Mouse (Mus musculus): ENCODE measurements around the gene Sfxn5. TPM values are rescaled to one million over a fixed set of nuclear protein-coding genes. Genes with fewer than 3 reads are reported as not detected.
A peak's percentile ranks its signal among the peaks of the same experiment; 100 is the strongest.

Sfxn5 gene
- total RNA-seq, 2 experiments from 2014 or later, result 3.9 to 5.7 TPM

DNA sequence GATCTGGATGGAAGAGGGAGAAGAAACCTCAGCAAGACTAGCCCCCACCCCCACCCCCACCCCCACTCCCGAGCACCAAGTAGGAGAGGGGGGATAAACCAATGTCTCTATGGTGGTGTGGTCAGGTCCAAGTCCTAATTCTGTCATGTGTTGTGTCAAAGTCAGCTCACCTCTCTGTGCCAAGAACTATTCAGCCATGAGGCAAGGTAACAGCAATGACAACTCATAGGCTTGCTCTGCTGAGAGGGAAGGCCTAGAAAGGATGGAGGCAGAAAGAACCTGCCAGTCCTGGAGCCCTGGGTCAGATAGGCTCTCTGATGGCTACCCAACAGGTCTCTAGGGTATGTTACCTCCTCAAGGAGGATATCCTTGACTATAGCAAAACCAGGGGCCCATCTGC lies 34.9 kb upstream of the Sfxn5 start:
- DNase-seq, result no peak
- intact Hi-C loops (cut with DNase I), result no loop called here

DNA sequence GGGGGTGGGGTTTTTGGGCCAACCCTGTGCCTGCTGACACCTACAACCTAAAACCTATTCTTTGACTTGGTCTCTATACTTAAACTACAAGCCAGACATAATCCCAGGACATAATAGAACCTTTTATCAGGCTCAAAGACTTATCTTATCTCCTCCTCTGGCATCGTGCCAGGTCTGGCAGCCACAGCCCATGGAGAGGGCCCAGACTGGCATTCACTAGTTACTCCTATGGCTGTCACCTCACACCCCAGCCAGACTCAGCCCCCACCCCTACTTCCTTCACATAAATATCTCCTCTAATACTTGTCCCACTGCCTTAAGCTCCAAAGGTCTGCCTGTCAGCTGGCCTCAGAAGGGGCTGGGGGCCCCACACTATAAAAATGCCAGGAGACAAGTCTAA lies 33.2 kb upstream of the Sfxn5 start:
- intact Hi-C loops (cut with DNase I), result no loop called here
- DNase-seq, result peak; percentile 44 to 52

DNA sequence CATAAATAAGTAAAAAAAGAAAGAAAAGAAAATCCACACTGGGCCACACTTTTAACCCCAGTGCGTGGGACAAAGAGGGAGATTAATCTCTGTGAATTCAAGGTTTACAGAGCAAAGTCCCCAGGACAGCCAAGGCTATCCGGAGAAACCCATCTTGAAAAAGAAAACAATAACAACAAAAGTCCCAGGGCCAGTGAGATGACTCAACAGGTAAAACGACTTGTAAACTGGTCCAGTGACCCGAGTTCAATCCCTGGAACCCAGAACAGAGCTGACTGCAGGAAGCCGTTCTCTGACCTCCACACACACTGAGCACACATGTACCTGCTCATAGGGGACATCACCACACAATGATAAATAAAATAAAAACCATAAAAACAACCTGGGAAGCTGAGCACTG lies 31.2 kb upstream of the Sfxn5 start:
- intact Hi-C loops (cut with DNase I), result no loop called here
- DNase-seq, result no peak

DNA sequence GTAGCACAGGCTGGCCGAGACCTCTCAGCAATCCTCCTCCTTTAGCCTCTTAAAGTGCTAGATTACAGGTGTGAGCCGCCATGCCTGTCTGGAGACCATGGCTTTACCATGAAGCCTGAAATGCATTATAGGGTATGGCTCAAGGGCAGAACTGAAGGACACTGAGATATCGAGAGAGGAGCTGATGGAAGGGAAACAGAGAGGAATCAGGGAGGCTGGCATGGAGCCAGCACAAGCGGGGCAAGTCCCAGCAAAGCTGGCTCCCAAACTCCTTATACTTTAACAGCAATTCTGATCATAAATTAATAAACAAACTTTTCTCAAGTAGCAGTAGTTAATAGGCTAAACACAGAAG lies 30.7 kb upstream of the Sfxn5 start:
- no peak for DNase-seq
- intact Hi-C loops (cut with DNase I), result no loop called here

DNA sequence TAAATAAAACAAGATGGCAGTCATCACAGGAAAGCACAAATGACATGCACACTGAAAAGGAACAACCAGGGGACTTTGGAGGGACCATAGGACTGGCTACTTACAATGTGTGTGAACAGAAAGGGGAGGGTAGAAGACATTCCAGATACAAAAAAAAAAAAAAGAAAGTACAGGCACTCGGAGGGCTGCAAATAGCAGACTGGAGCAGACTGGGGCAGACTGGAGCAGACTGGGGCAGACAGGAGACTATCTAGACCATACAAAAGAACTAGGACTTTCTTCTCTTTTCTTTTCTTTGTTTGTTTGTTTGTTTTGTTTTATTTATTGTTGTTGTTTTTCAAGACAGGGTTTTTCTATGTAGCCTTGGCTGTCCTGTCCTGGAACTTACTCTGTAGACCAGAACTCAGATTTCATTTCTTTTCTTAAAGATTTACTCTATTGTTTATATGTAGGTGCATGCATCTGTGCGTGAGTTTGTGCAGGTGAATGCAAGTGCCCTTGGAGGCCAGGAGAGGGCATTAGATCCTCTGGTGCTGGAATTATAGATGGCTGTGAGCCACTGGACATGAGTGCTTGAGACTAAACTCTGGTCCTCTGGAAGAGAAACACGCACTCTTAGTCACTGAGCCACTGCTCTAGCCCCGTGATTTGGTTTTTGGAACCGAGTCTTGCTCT lies 30.1 kb upstream of the Sfxn5 start:
- intact Hi-C loops (cut with DNase I), result no loop called here
- no peak for DNase-seq

DNA sequence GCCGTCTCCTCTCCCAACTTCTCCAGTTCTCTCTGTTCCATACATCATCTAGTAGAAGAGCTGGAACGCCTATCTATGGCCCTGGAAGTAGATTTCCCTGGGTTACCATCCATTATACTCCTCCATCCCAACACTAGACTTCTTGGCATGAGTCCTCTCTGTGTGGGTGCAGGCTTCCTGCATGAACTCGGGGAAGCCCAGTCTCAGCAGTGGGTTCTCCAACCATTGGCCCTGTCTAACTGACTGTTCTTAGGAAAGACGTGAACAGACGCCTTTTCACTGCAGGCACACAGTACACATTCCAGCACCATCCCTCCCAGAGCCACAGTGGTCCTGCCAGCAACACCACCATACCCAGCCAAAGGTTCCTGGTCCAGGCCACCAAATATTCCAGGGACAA lies 29.4 kb upstream of the Sfxn5 start:
- intact Hi-C loops (cut with DNase I), result no loop called here
- DNase-seq, result no peak

DNA sequence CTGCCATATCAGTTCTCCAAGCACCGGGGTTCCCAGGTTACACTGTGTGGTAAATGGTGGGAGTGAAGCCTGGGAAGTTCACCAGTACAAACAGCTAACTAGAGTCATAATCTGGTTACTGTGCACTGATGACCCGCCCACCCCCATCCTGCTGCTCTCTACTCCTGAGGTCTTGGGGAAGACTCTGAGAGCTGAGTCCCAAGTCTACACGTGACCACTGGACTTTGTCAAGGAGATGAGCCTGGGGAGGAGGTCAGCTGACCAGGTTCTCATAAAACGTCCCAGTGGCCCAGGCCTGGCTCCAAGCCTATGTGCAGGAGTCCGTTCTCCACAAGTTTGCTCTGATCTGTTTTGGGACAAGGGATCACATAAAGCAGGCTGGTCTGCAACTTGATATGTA lies 27.1 kb upstream of the Sfxn5 start:
- intact Hi-C loops (cut with DNase I), result no loop called here
- no peak for DNase-seq

DNA sequence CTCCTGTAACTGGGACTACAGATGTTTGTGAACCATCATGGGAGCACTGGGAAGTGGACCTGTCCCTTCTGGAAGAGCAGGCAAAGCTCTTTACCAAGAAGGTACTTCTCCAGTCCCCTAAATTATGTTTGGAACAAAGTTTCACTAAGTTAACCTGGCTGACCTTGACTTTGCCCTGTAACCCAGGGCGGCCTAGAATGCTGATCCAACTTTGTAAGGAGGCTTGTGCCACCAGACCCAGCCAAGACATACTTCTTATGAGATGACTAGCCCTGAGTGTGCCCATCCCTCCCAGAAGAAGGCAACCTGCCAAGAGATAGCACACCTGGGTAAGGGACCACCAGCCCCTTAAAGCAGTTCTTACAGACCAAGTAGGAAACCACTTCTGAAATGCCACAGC lies 25.7 kb upstream of the Sfxn5 start:
- intact Hi-C loops (cut with DNase I), result no loop called here
- no peak for DNase-seq

DNA sequence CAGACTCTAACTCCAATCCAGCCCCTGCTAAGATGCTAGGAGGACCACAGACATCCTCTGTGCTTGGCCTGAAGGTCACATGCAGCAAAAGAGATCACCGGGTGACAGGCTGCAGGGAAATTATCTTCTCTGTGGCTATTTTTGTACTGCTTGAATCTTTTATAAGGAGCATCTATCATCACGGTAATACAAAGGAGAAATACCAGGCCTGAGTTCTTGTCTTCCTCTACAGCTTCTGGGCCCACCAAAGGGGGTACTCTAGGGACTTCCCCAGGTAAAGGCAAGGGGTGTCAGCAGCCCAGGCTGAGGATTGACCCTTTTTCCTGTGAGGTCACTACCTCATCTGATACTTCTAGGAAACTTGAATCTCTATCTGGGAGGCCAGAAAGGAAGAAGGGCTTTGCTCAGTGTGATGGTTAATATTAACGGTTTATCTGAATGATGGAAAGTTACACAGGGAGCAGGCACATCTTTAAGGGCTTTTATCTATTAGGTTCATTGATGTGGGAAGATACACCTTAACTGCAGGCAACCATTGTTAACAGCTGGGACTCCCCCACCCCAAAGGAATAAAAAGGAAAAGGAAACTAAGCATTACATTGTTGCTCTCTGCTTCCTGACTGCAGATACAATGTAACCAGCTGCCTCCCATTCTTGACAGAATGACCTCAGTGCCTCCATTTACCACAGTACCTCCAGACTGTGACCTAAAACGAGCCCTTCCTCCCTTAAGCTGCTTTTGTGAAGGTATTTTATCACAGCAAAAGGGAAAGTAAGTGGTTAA lies 23.7 kb upstream of the Sfxn5 start:
- intact Hi-C loops (cut with DNase I), result no loop called here
- DNase-seq, result no peak

DNA sequence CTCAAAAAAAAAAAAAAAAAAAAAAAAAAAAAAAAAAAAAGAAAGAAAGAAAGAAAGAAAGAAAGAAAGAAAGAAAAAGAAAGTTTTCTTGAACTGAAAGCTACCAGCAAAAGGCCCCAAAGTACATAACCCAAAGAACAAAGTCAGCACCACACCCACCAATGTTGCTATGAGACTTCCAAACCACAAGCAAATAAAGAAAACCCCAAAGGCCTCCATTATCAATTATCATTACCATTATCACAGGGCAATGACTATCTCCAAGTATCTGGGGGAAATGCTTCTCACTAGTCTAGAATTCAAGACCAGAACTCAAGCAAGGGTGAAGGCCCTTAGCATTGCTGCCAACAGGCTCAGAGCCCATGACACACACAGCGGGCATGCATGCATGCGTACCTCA lies 22.5 kb upstream of the Sfxn5 start:
- intact Hi-C loops (cut with DNase I), result no loop called here
- DNase-seq, result no peak

DNA sequence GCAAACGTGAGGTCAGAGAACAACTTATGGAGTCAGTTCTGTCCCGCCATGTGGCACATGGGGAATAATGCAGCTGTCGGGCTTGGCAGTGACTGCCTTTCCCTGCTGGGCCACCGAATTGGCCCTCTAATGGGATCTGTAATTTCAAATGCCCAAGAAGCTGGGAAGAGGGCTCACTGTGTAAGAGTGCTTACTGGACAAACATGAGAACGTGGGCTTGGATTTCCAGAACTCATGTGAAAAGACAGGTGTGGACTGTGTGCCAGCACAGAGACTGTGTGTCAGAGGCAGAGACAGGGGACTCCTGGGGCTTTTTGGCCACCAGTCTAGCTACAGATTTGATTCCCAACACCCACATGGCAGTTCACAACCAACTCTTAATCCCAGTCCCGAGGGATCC lies 21.5 kb upstream of the Sfxn5 start:
- DNase-seq, result no peak
- intact Hi-C loops (cut with DNase I), result no loop called here

DNA sequence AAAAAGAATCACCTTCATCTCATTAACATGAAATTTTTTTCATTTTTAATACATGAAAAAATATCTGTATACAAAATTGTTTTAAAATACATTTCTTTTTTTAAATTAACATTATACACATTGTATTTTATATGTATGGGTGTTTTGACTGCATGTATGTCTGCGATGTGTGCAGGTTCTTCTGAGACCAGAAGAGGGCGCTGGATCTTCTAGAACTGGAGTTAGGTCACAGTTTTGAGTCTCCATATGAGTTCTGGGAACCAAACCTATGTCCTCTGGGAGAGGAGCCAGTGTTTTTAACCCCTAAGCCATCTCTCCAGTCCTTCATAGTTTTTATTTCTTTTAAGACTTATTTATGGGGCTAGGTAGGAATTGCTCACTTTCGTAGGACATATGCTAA lies 20.5 kb upstream of the Sfxn5 start:
- no peak for DNase-seq
- intact Hi-C loops (cut with DNase I), result no loop called here

DNA sequence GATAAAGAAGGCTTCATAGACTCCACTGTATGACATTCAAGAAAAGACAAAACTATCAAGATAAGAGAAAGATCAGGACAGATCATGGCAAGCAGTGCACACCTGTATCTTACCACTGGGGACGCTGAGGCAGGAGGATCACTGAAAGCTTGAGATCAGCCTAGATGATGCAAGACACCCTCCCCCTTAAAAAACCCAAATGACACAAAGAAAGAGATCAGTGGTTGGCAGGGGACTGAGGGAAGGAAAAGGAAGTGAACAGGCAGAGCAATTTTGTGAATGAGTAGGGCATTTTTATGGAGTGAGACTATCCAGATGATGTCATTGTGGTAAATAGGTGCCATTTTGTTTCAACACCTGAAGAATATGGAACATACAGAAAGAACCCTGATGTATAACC lies 16.9 kb upstream of the Sfxn5 start:
- intact Hi-C loops (cut with DNase I), result no loop called here
- no peak for DNase-seq

DNA sequence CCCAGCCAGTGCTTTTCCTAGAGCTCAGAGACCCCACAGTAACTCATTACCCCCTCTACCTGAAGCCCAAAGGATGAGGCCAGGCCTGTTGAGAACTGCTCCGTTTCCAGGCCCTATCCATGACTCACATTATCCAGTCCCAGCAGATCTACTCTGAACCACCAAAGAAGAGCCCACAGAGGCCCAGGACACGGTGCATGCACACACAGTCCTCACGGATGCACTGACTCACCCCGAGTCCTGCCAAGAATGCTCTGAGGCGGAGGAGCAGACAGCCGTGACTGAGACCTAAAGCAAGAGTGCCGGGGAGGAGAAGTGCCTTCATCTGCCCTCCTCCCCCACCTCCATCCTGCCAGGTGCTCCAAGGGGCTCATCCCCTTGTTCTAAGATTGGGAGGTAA lies 16.0 kb upstream of the Sfxn5 start:
- intact Hi-C loops (cut with DNase I), result no loop called here
- DNase-seq, result no peak

DNA sequence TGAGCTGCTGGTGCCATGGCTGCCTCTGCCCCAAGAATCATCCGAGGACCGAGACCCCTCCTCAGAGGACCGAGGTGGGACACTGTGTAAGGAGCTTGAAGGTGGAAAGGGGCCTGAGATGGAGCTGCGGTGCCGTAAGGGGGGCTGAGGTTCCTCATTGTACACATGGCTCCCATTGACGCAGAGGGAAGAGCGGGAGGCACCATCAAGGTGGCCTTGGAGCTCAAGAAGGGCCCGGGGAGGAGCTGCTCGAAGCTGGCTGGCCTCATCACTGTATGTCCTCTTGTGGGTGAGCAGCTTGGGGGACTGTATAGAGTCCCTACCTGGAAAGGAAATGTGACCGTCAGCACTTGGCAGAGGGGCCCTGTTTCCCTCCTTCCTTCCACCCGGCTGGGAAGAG lies 14.9 kb upstream of the Sfxn5 start:
- no peak for DNase-seq
- intact Hi-C loops (cut with DNase I), result no loop called here

DNA sequence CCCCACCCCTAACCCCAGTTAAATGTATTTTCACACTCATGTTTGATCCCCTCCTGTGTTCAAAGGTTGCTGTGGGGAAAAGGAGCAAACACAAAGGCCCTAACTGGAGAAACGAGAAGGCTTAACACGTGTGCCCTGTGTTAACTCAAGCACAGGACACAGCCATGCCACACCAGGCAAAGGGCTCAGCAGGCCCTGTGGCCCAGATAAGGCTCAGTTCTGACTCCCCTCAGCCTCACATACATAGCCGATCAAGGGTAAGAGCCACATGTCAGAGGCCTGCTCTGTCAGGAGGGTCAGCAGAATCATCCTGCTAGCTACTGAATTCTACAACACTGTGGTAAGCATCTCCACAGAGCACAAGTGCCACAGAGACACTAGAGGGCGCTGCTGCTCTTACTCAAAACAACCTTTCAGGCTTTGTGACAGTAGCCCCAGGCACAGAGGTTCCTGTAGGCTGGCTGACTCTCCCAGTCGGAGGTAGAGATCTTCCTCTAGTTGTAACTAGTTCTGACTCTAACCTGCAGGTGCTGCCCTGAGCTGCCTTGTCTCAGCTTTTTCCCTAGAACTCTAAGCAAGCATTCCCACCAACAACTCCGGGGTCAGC lies 12.9 kb upstream of the Sfxn5 start:
- intact Hi-C loops (cut with DNase I), result loop anchor here (1.0 kb wide), 1 partner anchor 35 kb away; no protein-coding TSS in a partner anchor
- peak; percentile 87 to 92 for DNase-seq

DNA sequence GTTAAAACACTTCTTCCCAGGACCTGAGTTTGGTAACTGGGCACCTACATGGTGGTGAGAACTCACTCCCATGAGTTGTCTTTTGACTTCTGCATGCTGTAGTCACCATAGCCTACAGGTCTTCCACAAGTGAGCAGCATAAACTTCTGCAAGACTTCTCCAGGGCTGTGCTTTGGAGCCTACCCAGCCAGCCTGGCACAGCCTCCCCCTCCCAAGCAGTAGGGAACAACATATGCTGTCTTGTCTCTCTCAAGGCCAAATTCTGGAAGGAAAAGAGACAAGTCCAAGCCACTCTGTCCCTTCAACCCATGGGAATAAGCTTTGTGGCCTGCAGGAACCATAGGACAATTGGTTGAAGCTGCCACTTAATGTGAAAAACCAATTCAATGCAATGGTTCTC lies 11.7 kb upstream of the Sfxn5 start:
- DNase-seq, result no peak
- intact Hi-C loops (cut with DNase I), result no loop called here

DNA sequence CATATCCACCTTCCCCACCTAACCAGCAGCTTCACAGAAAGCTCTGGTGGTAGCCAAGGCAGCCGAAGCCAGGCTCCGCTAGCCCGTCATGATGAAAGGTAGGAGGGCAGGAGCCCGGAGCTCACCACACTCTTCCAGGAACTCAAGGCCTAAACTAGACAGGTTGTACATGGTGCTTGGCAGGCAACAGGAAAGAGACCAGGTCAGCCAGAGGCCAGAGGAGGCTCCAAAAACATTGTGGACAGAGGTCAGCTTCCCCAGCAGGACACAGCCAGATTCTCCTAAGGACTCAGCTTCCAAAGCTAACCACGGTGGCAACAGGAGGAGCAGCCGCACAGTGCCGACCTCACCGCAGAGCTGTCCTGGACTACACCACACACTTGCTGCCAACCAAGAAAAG lies 9.8 kb upstream of the Sfxn5 start:
- no peak for DNase-seq
- intact Hi-C loops (cut with DNase I), result no loop called here

DNA sequence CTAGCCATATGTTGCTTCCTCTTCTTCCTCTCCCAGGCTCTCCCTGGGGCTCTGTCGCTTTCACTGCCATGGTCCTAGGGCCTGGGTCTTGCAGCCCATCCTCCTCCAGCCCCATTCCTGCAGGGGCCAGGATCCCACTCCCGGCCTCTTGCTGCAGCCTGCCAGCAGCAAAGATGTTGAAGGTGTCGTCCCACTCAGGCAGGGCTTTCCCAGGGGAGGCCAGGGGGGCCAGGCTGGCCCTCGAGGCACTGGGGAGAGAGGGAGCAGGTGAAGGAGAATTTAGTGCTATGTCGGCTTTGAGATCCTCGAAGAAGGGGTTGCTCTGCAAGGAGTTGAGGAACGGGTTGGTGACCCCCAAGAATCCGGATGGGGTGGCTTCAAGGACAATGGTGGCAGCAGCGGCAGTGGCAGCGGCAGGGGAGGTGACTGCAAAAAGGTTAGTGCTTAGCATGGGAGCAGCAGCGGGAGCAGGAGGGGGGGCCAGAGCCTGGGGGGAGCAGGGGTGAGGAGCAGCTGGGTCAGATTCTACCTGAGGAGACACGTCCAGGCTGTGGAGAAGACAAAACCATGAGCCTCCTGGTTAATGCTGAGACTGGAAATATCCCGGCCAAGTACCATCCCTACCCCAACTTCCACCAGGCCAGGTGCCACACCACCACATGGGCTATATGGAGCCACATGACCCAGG lies 8.7 kb upstream of the Sfxn5 start:
- intact Hi-C loops (cut with DNase I), result no loop called here
- DNase-seq, result no peak

DNA sequence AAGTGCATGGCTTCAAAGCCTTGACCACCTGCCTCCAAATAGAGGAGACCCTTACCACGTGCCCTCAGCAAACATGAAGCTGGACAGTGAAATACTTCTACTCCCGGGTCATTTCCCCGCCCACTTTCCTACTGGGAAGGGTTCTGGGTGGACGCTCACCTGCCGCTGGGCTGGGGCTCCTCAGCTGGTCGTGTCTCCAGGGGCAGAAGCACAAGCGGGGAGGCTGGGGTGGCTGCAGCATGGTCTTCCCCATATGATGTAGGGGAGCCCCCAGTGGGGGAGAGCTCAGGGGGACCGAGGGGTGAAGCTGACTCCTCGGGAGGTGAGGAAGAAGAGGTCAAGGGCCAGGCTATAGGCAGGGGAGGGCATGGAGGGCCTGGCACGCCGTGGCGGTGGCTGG lies 7.0 kb upstream of the Sfxn5 start:
- DNase-seq, result no peak
- intact Hi-C loops (cut with DNase I), result no loop called here

DNA sequence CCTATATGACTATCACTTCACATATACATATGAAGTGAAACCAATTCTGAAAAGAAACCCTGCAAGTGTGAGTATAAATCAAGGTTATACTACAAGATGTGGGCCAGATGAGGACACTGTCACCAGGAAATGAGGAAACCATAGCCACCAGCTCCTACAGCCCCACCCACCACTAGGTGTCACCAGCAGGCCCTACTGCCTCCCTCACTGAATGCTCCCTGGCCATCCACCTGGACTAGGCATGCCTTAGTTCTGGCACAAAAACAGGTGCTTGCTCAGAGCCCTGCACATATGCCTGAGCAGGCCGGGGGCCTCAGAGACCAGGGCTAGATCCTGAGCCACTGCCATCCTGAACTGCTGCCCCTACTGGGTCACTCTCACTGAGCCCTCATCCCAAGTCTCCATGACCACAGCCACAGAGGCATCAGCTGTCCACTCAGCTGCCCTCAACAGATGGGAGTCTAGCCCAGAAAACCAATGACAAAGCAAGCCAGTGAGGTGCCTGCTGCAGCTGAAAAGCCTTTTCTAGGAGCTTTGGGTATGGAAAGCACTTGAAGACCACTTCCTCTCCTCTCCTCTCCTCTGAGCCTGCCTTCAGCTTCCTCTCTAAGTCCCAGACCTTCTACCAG lies 6.2 kb upstream of the Sfxn5 start:
- intact Hi-C loops (cut with DNase I), result no loop called here
- DNase-seq, result peak; percentile 49 to 62
